Mouse (Mus musculus) heart, postnatal 0 days (tissue): ENCODE data around the gene Sel1l3. TPM values are rescaled to one million over a fixed set of nuclear protein-coding genes. Genes with fewer than 3 reads are reported as not detected.
A peak's percentile ranks its signal among the peaks of the same experiment; 100 is the strongest.

Experiments used
- ATAC-seq: fragments of 200-750 bp; cut with Nextera tagmentation; 2 replicates; pipeline ENCODE4 v1.8.0; 2017; ENCODE audit warnings: low read depth, moderate number of reproducible peaks, moderate library complexity; ENCODE audit not compliant: insufficient read depth
- DNase-seq: peaks from one replicate; pipeline ENCODE4 v3.0.0-alpha.2; 2016; ENCODE audit warnings: low spot score
- H3K27ac ChIP-seq: fragments of 300-500 bp; sonication (generic); 2 replicates; pipeline ENCODE4 v1.5.1; 2014; ENCODE audit warnings: low read depth, mild to moderate bottlenecking
- H3K27me3 ChIP-seq: fragments of 300-500 bp; sonication (generic); 2 replicates; pipeline ENCODE4 v1.6.1; 2014; ENCODE audit warnings: low read length, mixed read lengths; ENCODE audit not compliant: control insufficient read depth, insufficient read depth
- H3K36me3 ChIP-seq: fragments of 300-500 bp; sonication (generic); replicated peaks from 2 replicates; pipeline ENCODE4 v1.6.1; 2014; ENCODE audit warnings: low read length, mixed read lengths; ENCODE audit not compliant: control insufficient read depth, insufficient read depth
- H3K4me1 ChIP-seq: fragments of 300-500 bp; sonication (generic); 2 replicates; pipeline ENCODE4 v1.6.1; 2014; ENCODE audit warnings: antibody characterized with exemption; ENCODE audit not compliant: control insufficient read depth, insufficient read depth
- H3K4me2 ChIP-seq: fragments of 300-500 bp; sonication (generic); 2 replicates; pipeline ENCODE4 v1.6.1; 2014; ENCODE audit warnings: low read depth, mild to moderate bottlenecking, low read length, moderate library complexity
- H3K4me3 ChIP-seq: fragments of 300-500 bp; sonication (generic); 2 replicates; pipeline ENCODE4 v1.5.1; 2014; ENCODE audit warnings: low read depth, low read length
- H3K9ac ChIP-seq: fragments of 300-500 bp; sonication (generic); replicated peaks from 2 replicates; pipeline ENCODE4 v1.6.1; 2014; ENCODE audit warnings: low read depth, low read length, mixed read lengths
- H3K9me3 ChIP-seq: fragments of 300-500 bp; sonication (generic); replicated peaks from 2 replicates; pipeline ENCODE4 v1.6.1; 2016; ENCODE audit warnings: low read length; ENCODE audit not compliant: control insufficient read depth
- CTCF ChIP-seq: IDR thresholded peaks from 2 replicates; pipeline ENCODE4 v1.5.1; 2016; ENCODE audit warnings: antibody characterized with exemption, control low read depth, low read depth
- EP300 ChIP-seq: IDR thresholded peaks from 2 replicates; pipeline ENCODE4 v1.6.1; 2016; ENCODE audit warnings: antibody characterized with exemption, low read depth
- WGBS: fragments of 180-500 bp; shearing (Covaris S2); extraction: QIAGEN DNeasy Blood & Tissue Kit; methylation state at CpG from one replicate; pipeline ENCODE4 v1.1.7; 2014; 5-methylcytosine and 5-hydroxymethylcytosine counted together
- polyA plus RNA-seq: library from polyadenylated mRNA; unstranded; fragments of >200 nt; fragmentation: Nextera tagmentation; extraction: Ambion mirVana; gene quantifications from 2 replicates; pipeline ENCODE4 v1.2.1, GENCODE M21; 2015
- total RNA-seq: library from RNA; depleted of rRNA; stranded (reverse); fragments of >200 nt; gene quantifications from 2 replicates; pipeline ENCODE4 v1.2.3, GENCODE M21; 2014; ENCODE audit warnings: low replicate concordance

Gene Sel1l3
- total and polyA plus RNA-seq, 2 experiments from 2014 or later: 0.14 to 1.4 TPM

DNA sequence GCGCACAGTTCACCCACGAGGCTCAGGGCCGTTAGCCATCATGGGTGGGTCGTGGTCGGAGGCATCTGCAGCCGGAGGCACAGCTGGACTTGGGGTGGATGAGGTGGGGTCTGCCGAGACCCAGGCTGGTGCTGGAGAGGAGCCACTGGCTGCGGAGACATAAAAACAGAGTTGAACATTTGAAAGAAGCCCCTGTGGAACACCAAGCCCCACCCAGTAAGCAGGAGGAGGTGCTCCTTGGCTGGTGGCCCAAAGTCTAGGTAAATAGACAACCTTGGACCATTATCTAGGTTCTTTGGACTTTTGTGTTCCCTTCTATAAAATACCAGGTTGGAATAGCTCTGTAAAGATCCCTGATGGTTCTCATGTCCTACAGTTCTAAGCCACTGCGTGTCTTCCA is 105.7 kb downstream of the Sel1l3 start:
- Histone ChIP-seq H3K4me3 (no peak overlapping the region), H3K9ac (no peak overlapping the region), H3K27ac (no peak overlapping the region), H3K36me3 (no peaks in the 10 kb centered on the region), H3K9me3 (peaks cover under 1% of the 10 kb centered on the region; the same call in 1 of the 2 replicates), H3K4me1 (no peaks in the 10 kb centered on the region), H3K27me3 (no peaks in the 10 kb centered on the region), H3K4me2 (no peak overlapping the region)
- WGBS: 77% methylated on average over 9 of the region's 9 CpGs
- no peak for ATAC-seq
- no peak for TF ChIP-seq EP300
- DNase-seq: no peak

DNA sequence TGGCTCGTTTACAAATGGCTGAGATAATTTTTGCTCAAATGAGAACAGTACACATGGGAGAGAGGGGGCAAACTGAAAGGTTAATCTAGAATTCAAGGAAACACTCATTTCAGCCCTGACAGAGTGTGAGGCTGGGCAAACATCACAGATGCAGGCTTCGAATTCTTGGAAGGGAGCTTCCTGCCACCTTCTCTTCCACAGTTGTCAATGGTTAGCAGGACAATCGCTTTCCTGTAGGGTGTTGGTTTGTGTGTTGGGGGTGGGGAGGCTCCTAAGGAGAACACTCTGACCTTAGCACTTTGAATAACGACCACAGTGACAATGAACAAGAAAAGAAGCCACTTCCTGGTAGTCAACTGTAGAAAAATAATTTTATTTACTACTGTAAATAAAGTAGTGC is 107.0 kb downstream of the Sel1l3 start:
- no peak overlapping the region for H3K27ac ChIP-seq
- no peaks in the 10 kb centered on the region for H3K36me3 ChIP-seq
- no peaks in the 10 kb centered on the region for H3K4me1 ChIP-seq
- no peaks in the 10 kb centered on the region for H3K27me3 ChIP-seq
- DNase-seq (no peak), ATAC-seq (no peak)
- TF ChIP-seq EP300: no peak
- H3K4me2 ChIP-seq: no peak overlapping the region
- H3K4me3 ChIP-seq: no peak overlapping the region
- H3K9me3 ChIP-seq: no peaks in the 10 kb centered on the region
- no peak overlapping the region for H3K9ac ChIP-seq
- WGBS: 40% methylated on average over 4 of the region's 4 CpGs

DNA sequence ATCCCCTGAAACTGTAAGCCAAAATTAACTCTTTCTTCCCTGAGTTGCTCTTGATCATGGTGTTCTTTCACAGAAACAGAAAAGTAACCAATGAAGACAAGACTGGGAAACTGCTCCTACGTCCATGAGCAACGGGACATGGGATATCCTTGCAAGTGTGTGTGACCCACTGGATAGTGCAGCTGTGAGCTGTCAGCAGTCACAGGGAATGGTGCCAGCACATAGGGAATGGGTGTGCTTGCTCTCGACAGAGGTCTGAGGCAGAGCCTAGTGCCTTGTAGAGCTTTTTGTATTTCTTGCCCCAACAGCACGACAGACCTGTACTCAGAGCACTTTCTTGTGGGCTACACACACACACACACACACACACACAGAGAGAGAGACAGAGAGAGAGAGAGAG is 107.6 kb downstream of the Sel1l3 start:
- DNase-seq: no peak
- Histone ChIP-seq H3K9ac (no peak overlapping the region), H3K27me3 (no peaks in the 10 kb centered on the region), H3K27ac (no peak overlapping the region), H3K4me1 (no peaks in the 10 kb centered on the region), H3K4me2 (no peak overlapping the region), H3K9me3 (no peaks in the 10 kb centered on the region), H3K36me3 (no peaks in the 10 kb centered on the region), H3K4me3 (no peak overlapping the region)
- 38% methylated on average over 4 of the region's 4 CpGs for WGBS
- ATAC-seq: no peak
- TF ChIP-seq EP300 (no peak), CTCF (no peak)

DNA sequence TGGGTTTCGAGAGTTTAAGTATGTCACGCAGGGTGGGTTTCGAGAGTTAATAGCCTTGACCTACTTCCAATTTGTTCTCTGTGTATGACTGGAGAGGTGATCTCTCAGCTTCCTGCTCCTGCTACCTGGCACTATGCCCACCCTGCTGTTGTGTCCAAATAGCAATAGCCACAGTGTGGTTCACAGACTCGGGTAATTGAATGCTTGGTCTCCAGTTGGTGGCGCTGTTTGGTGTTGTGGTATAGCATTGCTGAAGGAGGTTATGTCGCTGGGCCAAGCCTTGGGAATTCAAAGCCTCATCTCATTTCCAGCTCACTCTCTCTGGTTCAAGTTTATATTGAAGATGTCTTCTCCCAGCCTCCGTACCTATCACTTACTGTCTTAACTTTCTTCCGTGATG is 108.0 kb downstream of the Sel1l3 start:
- Histone ChIP-seq H3K27me3 (no peaks in the 10 kb centered on the region), H3K9ac (no peak overlapping the region)
- WGBS: 65% methylated on average over 8 of the region's 8 CpGs

DNA sequence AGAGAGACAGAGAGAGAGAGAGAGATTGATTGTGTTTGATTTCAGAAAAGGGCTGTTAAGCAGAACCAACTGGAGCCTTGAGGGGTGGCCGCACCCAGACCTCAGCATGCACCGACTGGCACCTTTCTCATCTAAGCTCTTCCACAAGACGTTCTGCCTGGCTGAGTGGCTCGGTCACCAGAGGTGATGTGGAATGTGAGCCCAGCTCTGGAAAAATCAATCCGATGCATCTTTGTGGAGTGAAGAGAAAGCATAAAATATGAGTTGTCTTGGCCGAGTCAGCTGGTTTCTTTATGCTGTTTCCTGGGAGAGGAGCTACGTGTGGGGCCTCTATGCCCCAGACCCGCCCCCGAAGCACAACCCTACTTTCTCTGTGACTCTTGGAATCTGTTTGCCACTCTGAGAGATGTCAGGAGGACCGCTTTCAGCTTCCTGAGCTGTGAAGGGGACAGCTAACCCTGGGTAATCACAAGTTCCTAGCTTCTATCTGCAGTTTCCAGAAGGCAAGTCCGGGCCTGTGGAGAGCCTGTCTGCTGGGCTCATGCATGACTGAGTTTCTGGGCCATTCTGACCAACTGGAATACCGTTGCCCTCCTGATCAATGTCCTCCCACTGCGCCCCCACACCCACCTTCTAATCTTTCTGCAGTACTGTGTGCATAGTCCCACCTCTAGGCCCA is 109.4 kb downstream of the Sel1l3 start:
- Histone ChIP-seq H3K4me3 (no peak overlapping the region), H3K4me1 (no peaks in the 10 kb centered on the region), H3K9me3 (no peaks in the 10 kb centered on the region), H3K36me3 (no peaks in the 10 kb centered on the region), H3K27ac (no peak overlapping the region), H3K27me3 (no peaks in the 10 kb centered on the region), H3K4me2 (no peak overlapping the region), H3K9ac (no peak overlapping the region)
- ATAC-seq (no peak), DNase-seq (no peak)
- WGBS: 72% methylated on average over 13 of the region's 13 CpGs
- TF ChIP-seq EP300 (no peak), CTCF (no peak)

More for the DNA sequence above, 108.0 kb downstream of the Sel1l3 start:
- peak; percentile 39; the same call in 1 of the 2 replicates for ATAC-seq
- H3K4me3 ChIP-seq: no peak overlapping the region
- H3K4me1 ChIP-seq: no peaks in the 10 kb centered on the region
- TF ChIP-seq EP300 (no peak), CTCF (peak; percentile 28; the same call in 1 of the 2 replicates)
- no peak overlapping the region for H3K4me2 ChIP-seq
- H3K36me3 ChIP-seq: no peaks in the 10 kb centered on the region
- DNase-seq: no peak
- H3K9me3 ChIP-seq: no peaks in the 10 kb centered on the region
- no peak overlapping the region for H3K27ac ChIP-seq
